Mouse (Mus musculus) small intestine, adult 2 months (tissue): ENCODE results near the gene Apbb2. TPM values are rescaled to one million over a fixed set of nuclear protein-coding genes. Genes with fewer than 3 reads are reported as not detected.

Source experiments
- H3K27ac ChIP-seq: fragments of 200-500 bp; 2 replicates; pipeline ENCODE4 v1.5.1; 2012; ENCODE audit warnings: low read depth, low read length, control low read depth, inconsistent platforms; ENCODE audit not compliant: insufficient read depth
- H3K27me3 ChIP-seq: fragments of 200-500 bp; 2 replicates; pipeline ENCODE4 v1.6.1; 2012; ENCODE audit warnings: mild to moderate bottlenecking, moderate library complexity, low read length, inconsistent platforms; ENCODE audit not compliant: control insufficient read depth, insufficient read depth
- H3K36me3 ChIP-seq: fragments of 200-500 bp; 2 replicates; pipeline ENCODE4 v1.6.1; 2012; ENCODE audit warnings: mild to moderate bottlenecking, low read length, control low read depth, inconsistent platforms; ENCODE audit not compliant: control insufficient read depth, insufficient read depth
- H3K4me1 ChIP-seq: fragments of 200-500 bp; 2 replicates; pipeline ENCODE4 v1.6.1; 2012; ENCODE audit warnings: low read length, inconsistent platforms, mixed read lengths; ENCODE audit not compliant: control insufficient read depth, insufficient read depth, insufficient read length
- H3K4me3 ChIP-seq: fragments of 200-500 bp; 2 replicates; pipeline ENCODE4 v1.5.1; 2012; ENCODE audit warnings: low read depth, mild to moderate bottlenecking, control low read depth, inconsistent platforms, low read length, moderate library complexity
- CTCF ChIP-seq: fragments of 200-500 bp; IDR thresholded peaks from 2 replicates; pipeline ENCODE4 v1.5.1; 2012; ENCODE audit warnings: low read depth, mild to moderate bottlenecking, control low read depth, inconsistent platforms, low read length, moderate library complexity, mixed read lengths; ENCODE audit not compliant: insufficient replicate concordance, insufficient read length; ENCODE audit errors: extremely low read depth
- POLR2A ChIP-seq: fragments of 200-500 bp; IDR thresholded peaks from 2 replicates; pipeline ENCODE4 v1.6.1; 2012; ENCODE audit warnings: low read depth, mild to moderate bottlenecking, control low read depth, inconsistent platforms, low read length, moderate library complexity
- WGBS: fragments of 180-500 bp; shearing (Covaris S2); methylation state at CpG from one replicate; pipeline ENCODE4 v1.1.7; 2018; 5-methylcytosine and 5-hydroxymethylcytosine counted together
- polyA plus RNA-seq: library from polyadenylated mRNA; depleted of rRNA; stranded (reverse); fragments of >200 nt; gene quantifications from 2 replicates; pipeline ENCODE4 v1.2.3, GENCODE M21; 2012

The Apbb2 gene
- polyA plus RNA-seq, 1 experiment: 8.3 TPM

DNA sequence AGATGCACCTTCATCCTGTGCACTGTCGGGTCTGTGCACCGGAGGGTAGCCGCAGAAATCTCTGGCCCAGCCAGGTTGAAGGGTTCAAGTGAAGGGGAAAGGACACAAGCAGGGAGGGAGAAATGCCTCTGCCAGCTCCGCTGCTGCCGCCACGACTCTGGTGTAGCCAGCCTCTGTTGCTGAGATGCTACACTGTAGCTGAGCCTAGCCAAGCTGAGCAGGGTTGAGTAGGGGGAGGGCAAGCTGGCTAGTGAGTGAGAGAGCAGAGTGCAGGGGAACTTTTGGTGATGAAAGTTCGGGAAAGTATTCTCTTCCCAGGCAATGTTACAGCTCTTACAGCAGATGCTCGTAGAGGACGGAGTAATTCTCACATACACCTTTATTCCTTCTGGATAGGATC is 66.3 kb downstream of the Apbb2 start:
- Histone ChIP-seq H3K36me3 (no peaks in the 10 kb centered on the region), H3K27ac (no peak overlapping the region), H3K4me3 (no peak overlapping the region), H3K27me3 (no peaks in the 10 kb centered on the region), H3K4me1 (peaks cover 3% of the 10 kb centered on the region; the same call in 1 of the 2 replicates)
- WGBS: 86% methylated on average over 9 of the region's 9 CpGs
- TF ChIP-seq CTCF (no peak), POLR2A (no peak)

GRCm38 (mm10) chr5:66550292-66550691 is 68.3 kb downstream of the Apbb2 start:
- Histone ChIP-seq H3K4me3 (no peak overlapping the region), H3K36me3 (no peaks in the 10 kb centered on the region), H3K27ac (no peak overlapping the region), H3K27me3 (no peaks in the 10 kb centered on the region), H3K4me1 (peaks cover 5% of the 10 kb centered on the region; the same call in 1 of the 2 replicates)
- no peak for TF ChIP-seq POLR2A
- WGBS: 91% methylated on average over 5 of the region's 5 CpGs

GRCm38 (mm10) chr5:66549691-66550090 is 68.9 kb downstream of the Apbb2 start:
- H3K4me3 ChIP-seq: no peak overlapping the region
- no peak for TF ChIP-seq POLR2A
- no peak for TF ChIP-seq CTCF
- peaks cover 5% of the 10 kb centered on the region; the same call in 1 of the 2 replicates for H3K4me1 ChIP-seq
- 67% methylated on average over 1 of the region's 1 CpGs for WGBS
- no peaks in the 10 kb centered on the region for H3K36me3 ChIP-seq
- H3K27ac ChIP-seq: no peak overlapping the region
- no peaks in the 10 kb centered on the region for H3K27me3 ChIP-seq

DNA sequence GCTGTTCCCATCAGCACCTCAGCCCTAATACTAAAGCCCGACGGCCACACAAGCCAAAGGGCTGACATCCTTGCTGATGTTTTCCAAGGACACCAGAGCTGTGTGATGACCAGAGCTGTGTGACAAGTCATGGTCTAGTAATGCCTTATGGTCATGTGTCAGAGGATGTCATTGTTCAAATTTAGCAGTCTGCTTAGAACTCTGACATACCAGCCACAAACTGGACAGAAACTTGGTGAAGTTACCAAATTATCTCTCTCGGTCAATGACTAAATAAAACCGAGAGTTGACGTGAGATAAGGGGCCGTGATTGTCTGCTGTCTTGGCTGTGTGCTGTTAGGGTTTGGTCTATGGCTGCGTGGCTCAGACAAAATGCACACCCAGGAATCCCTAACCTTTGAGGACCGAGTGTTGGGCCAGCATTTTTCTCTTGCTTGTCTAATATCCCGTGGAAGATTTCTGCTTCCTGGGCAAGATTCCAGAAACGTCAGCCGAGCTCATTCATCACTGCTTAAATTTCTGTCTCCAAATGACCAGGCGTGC is 71.5 kb downstream of the Apbb2 start:
- 71% methylated on average over 12 of the region's 12 CpGs for WGBS
- H3K4me1 ChIP-seq: peaks cover 2% of the 10 kb centered on the region; the same call in 1 of the 2 replicates
- H3K27me3 ChIP-seq: no peaks in the 10 kb centered on the region
- no peaks in the 10 kb centered on the region for H3K36me3 ChIP-seq
- TF ChIP-seq POLR2A (no peak), CTCF (no peak)
- H3K4me3 ChIP-seq: no peak overlapping the region
- no peak overlapping the region for H3K27ac ChIP-seq

DNA sequence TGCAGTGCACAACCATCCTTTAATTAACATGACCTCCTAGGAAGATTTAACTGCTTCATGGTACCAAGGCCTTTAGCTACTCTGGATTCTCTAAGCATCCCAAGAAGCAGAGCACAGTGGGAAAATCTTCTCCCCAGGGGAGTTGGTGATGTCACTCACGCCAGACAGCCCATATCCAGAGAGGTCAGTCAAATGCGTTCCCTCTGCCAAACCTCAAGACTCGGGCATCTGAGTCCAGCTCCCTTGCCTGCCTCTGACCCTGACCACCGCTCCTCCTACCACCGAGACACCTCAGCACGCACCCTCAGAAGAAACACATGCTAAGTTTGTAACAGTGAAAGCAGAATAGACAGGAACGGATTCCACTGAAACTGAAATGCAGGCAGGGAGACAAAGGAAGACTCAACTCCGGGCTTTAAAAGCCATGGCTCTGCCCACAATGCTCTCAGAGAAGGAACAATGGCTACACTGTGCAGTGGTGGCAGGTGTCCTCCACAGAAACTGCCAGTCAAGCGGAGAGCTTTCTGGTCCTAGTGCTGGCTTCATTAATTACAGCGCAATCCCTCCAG is 72.9 kb downstream of the Apbb2 start:
- Histone ChIP-seq H3K4me1 (peaks cover 2% of the 10 kb centered on the region; the same call in 1 of the 2 replicates), H3K27me3 (no peaks in the 10 kb centered on the region), H3K27ac (no peak overlapping the region), H3K4me3 (no peak overlapping the region), H3K36me3 (no peaks in the 10 kb centered on the region)
- TF ChIP-seq CTCF (no peak), POLR2A (no peak)
- WGBS: 52% methylated on average over 10 of the region's 10 CpGs

- no peaks in the 10 kb centered on the region for H3K36me3 ChIP-seq
- no peaks in the 10 kb centered on the region for H3K27me3 ChIP-seq
- H3K4me1 ChIP-seq: peaks cover 2% of the 10 kb centered on the region; the same call in 1 of the 2 replicates
- TF ChIP-seq CTCF (no peak), POLR2A (no peak)
- H3K27ac ChIP-seq: no peak overlapping the region; the same call in 1 of the 2 replicates
- H3K4me3 ChIP-seq: no peak overlapping the region
- 75% methylated on average over 6 of the region's 6 CpGs for WGBS
Measured at GRCm38 (mm10) chr5:66543761-66544160, 74.8 kb downstream of the Apbb2 start.

GRCm38 (mm10) chr5:66543344-66543743 is 75.2 kb downstream of the Apbb2 start:
- Histone ChIP-seq H3K4me1 (peaks cover 2% of the 10 kb centered on the region; the same call in 1 of the 2 replicates), H3K27me3 (no peaks in the 10 kb centered on the region), H3K27ac (no peak overlapping the region), H3K36me3 (no peaks in the 10 kb centered on the region), H3K4me3 (no peak overlapping the region)
- WGBS: 89% methylated on average over 6 of the region's 6 CpGs
- TF ChIP-seq POLR2A (no peak), CTCF (no peak)

- Histone ChIP-seq H3K4me1 (peaks cover 2% of the 10 kb centered on the region; the same call in 1 of the 2 replicates), H3K27me3 (no peaks in the 10 kb centered on the region), H3K36me3 (no peaks in the 10 kb centered on the region), H3K4me3 (no peak overlapping the region), H3K27ac (no peak overlapping the region)
- WGBS: 85% methylated on average over 4 of the region's 4 CpGs
- TF ChIP-seq POLR2A (no peak), CTCF (no peak)
Measured at GRCm38 (mm10) chr5:66542521-66542920, 76.1 kb downstream of the Apbb2 start.
